Mouse (Mus musculus) stomach, embryonic 15.5 days (tissue): ENCODE results near the gene Gm28553. TPM values are rescaled to one million over a fixed set of nuclear protein-coding genes. Genes with fewer than 3 reads are reported as not detected.
"Not testable (repeated sequence)": the region's sequence is repeated elsewhere in the genome, so short reads cannot be mapped to it uniquely, and the experiment has no call there.

ENCODE experiments used
- ATAC-seq: fragments of 200-750 bp; cut with Nextera tagmentation; 2 replicates; pipeline ENCODE4 v1.8.0; 2017; ENCODE audit warnings: low read depth, moderate number of reproducible peaks, moderate TSS enrichment; ENCODE audit not compliant: insufficient read depth, low FRiP score
- H3K27ac ChIP-seq: fragments of 300-500 bp; sonication (generic); 2 replicates; pipeline ENCODE4 v1.5.1; 2015; ENCODE audit warnings: mild to moderate bottlenecking, inconsistent platforms
- H3K27me3 ChIP-seq: fragments of 300-500 bp; sonication (generic); replicated peaks from 2 replicates; pipeline ENCODE4 v1.6.1; 2015; ENCODE audit warnings: inconsistent platforms
- H3K36me3 ChIP-seq: fragments of 300-500 bp; sonication (generic); 2 replicates; pipeline ENCODE4 v1.6.1; 2015; ENCODE audit warnings: inconsistent platforms
- H3K4me1 ChIP-seq: fragments of 300-500 bp; sonication (generic); 2 replicates; pipeline ENCODE4 v1.6.1; 2015; ENCODE audit warnings: inconsistent platforms
- H3K4me2 ChIP-seq: fragments of 300-500 bp; sonication (generic); 2 replicates; pipeline ENCODE4 v1.6.1; 2015; ENCODE audit warnings: mild to moderate bottlenecking, inconsistent platforms
- H3K4me3 ChIP-seq: fragments of 300-500 bp; sonication (generic); replicated peaks from 2 replicates; pipeline ENCODE4 v1.5.1; 2015; ENCODE audit warnings: inconsistent platforms
- H3K9ac ChIP-seq: fragments of 300-500 bp; sonication (generic); 2 replicates; pipeline ENCODE4 v1.6.1; 2015; ENCODE audit warnings: inconsistent platforms
- H3K9me3 ChIP-seq: fragments of 300-500 bp; sonication (generic); 2 replicates; pipeline ENCODE4 v1.6.1; 2016; ENCODE audit warnings: inconsistent platforms
- WGBS: fragments of 180-500 bp; shearing (Covaris S2); methylation state at CpG from one replicate; pipeline ENCODE4 v1.1.7; 2015; 5-methylcytosine and 5-hydroxymethylcytosine counted together
- polyA plus RNA-seq: library from polyadenylated mRNA; unstranded; fragments of >200 nt; fragmentation: Nextera tagmentation; extraction: Ambion mirVana; gene quantifications from 2 replicates; pipeline ENCODE4 v1.2.1, GENCODE M21; 2015

The Gm28553 gene
- not detected in 2 replicates for polyA plus RNA-seq

DNA sequence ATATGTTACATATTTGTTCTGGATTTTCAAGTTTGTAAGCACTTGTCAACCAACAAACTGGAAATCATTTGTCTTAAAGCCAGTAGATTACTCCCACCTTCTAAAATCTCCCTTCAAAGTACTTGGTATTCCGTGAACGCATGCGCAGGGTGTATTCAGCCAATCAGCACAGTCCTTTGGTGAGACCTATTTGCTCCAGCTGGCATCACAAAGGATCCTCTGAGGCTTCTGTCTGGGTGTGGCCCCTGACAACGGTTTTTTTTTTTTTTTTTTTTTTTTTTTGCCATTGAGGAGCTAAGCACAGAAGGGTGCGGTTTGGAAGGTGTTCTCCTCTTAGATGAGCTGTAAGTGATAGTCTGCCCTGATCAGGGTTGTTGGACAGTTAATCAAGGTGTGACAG, at the start of gene Gm28553:
Gene Gm28553, plus strand, starts transcription at position 301 of the 400 bp plus-strand sequence.
- H3K27ac ChIP-seq, H3K9me3 ChIP-seq, H3K9ac ChIP-seq, H3K4me1 ChIP-seq, H3K4me3 ChIP-seq, H3K36me3 ChIP-seq, H3K27me3 ChIP-seq, H3K4me2 ChIP-seq, ATAC-seq: not testable (repeated sequence)
- WGBS, result no CpG with 5 or more reads among the region's 5 CpGs
